Comparison of ENCODE assay signal across 30 mouse cellular contexts in genomic region chr1:163327279-163327678, GRCm38 (mm10). TPM values are rescaled to one million over a fixed set of nuclear protein-coding genes. Genes with fewer than 3 reads are reported as not detected.
"Had no signal": no experiment of that assay in that cellular context is flagged by ENCODE, and none has a peak within 500 bp of the region (broad histone marks: within the 10 kb centered on the region; RNA-seq: fewer than 3 reads in every experiment).

No protein-coding gene starts in this region.

- H3K4me2 ChIP-seq: heart, embryonic 13.5 days; heart, embryonic 15.5 days; hindbrain, embryonic 12.5 days; hindbrain, embryonic 14.5 days; intestine, embryonic 15.5 days; limb, embryonic 12.5 days; liver, embryonic 11.5 days; liver, embryonic 13.5 days; liver, embryonic 15.5 days had no signal

- H3K9me3 ChIP-seq: heart, embryonic 10.5 days; heart, embryonic 15.5 days; hindbrain, embryonic 10.5 days; hindbrain, embryonic 12.5 days; intestine, embryonic 15.5 days; limb, embryonic 10.5 days; limb, embryonic 12.5 days; liver, embryonic 13.5 days; liver, embryonic 15.5 days had no signal

- H3K27me3 ChIP-seq: heart, embryonic 13.5 days; heart, embryonic 15.5 days; hindbrain, embryonic 12.5 days; intestine, embryonic 15.5 days; limb, embryonic 12.5 days; liver, embryonic 13.5 days; liver, embryonic 15.5 days had no signal

- H3K9ac ChIP-seq: heart, embryonic 13.5 days; heart, embryonic 15.5 days; hindbrain, embryonic 12.5 days; hindbrain, embryonic 14.5 days; intestine, embryonic 15.5 days; limb, embryonic 12.5 days; liver, embryonic 13.5 days; liver, embryonic 15.5 days; liver, postnatal 0 days had no signal

- H3K36me3 ChIP-seq: heart, embryonic 10.5 days; heart, embryonic 13.5 days; heart, embryonic 15.5 days; hindbrain, embryonic 10.5 days; hindbrain, embryonic 12.5 days; intestine, embryonic 15.5 days; limb, embryonic 10.5 days; limb, embryonic 12.5 days; liver, embryonic 13.5 days; liver, embryonic 15.5 days had no signal

- ATAC-seq: forebrain, embryonic 16.5 days; hindbrain, embryonic 16.5 days; inflammation-experienced regulatory T-cells, adult 6 months; intestine, embryonic 15.5 days; intestine, postnatal 0 days; liver, postnatal 0 days had no signal

- H3K27ac ChIP-seq: heart, embryonic 10.5 days; heart, embryonic 13.5 days; heart, embryonic 15.5 days; hindbrain, embryonic 10.5 days; hindbrain, embryonic 12.5 days; hindbrain, embryonic 14.5 days; intestine, embryonic 15.5 days; layer of hippocampus, adult 2 months; left cerebral cortex, adult 2 months; limb, embryonic 10.5 days; limb, embryonic 12.5 days; liver, embryonic 13.5 days; liver, embryonic 15.5 days had no signal

- DNase-seq: gastrocnemius, postnatal 36 days; heart, adult 18-20 months; heart, postnatal 14 days; heart, postnatal 4 days; kidney, adult 18-20 months; kidney, adult 8-10 months; kidney, postnatal 10 days; kidney, postnatal 25 days; kidney, postnatal 4 days; liver; liver, embryonic 13.5 days; liver, postnatal 0 days had no signal

- H3K4me1 ChIP-seq: heart, embryonic 15.5 days; hindbrain, embryonic 10.5 days; hindbrain, embryonic 12.5 days; intestine, embryonic 15.5 days; limb, embryonic 10.5 days; limb, embryonic 12.5 days; liver, embryonic 13.5 days; liver, embryonic 15.5 days had no signal

- H3K4me3 ChIP-seq: heart, embryonic 10.5 days; heart, embryonic 13.5 days; heart, embryonic 15.5 days; hindbrain, embryonic 10.5 days; hindbrain, embryonic 12.5 days; intestine, embryonic 15.5 days; layer of hippocampus, adult 2 months; left cerebral cortex, adult 2 months; limb, embryonic 10.5 days; limb, embryonic 12.5 days; liver, embryonic 13.5 days; liver, embryonic 15.5 days had no signal

RNA-seq across cellular contexts. Expression of gene Prrx1, which starts 13.8 kb away (rescaled TPM):
- total RNA-seq: granulocyte monocyte progenitor cell, adult 5-6 weeks had no signal
- polyA plus RNA-seq: inflammation-experienced regulatory T-cells, adult 6 months had no signal
